ENCODE assay signal across 23 mouse cellular contexts in genomic region chr13:49250716-49251517, GRCm38 (mm10). TPM values are rescaled to one million over a fixed set of nuclear protein-coding genes. Genes with fewer than 3 reads are reported as not detected.
A peak's percentile ranks its signal among the peaks of the same experiment; 100 is the strongest.
DNase-seq lines count a peak whose midpoint lies in the region; ATAC-seq and TF ChIP-seq lines count a peak whose summit lies in the region.
"Had no signal": no experiment of that assay in that cellular context is flagged by ENCODE, and none has a peak within 500 bp of the region (broad histone marks: within the 10 kb centered on the region; RNA-seq: fewer than 3 reads in every experiment).

No protein-coding gene starts in this region.

- 58% methylated on average over 4 of the region's 4 CpGs for WGBS in spleen, adult 2 months

- H3K4me1 ChIP-seq in spleen, adult 2 months (ENCODE audit: control insufficient read depth, insufficient read depth, insufficient read length): peaks cover 35% of the 10 kb centered on the region
- peaks cover 55% of the 10 kb centered on the region for H3K4me1 ChIP-seq in bone marrow macrophage, adult 2 months (ENCODE audit: control insufficient read depth, insufficient read depth, low read length)

- TF ChIP-seq CTCF in spleen, adult 2 months (IDR thresholded peaks at IDR 0.05; ENCODE audit: extremely low read depth, insufficient read depth, insufficient read length, insufficient replicate concordance): no peak
- TF ChIP-seq CTCF in bone marrow macrophage, adult 2 months (IDR thresholded peaks at IDR 0.05; ENCODE audit: low read depth, low read length): no peak

- H3K27me3 ChIP-seq in spleen, adult 2 months (ENCODE audit: control insufficient read depth, insufficient read depth, low read length): no peaks in the 10 kb centered on the region

- no peak for TF ChIP-seq POLR2A in spleen, adult 2 months (IDR thresholded peaks at IDR 0.05; ENCODE audit: low read depth, low read length)
- TF ChIP-seq POLR2A in bone marrow macrophage, adult 2 months (IDR thresholded peaks at IDR 0.05; ENCODE audit: borderline replicate concordance, low read depth, low read length): no peak

- peak; percentile 41 to 58 for DNase-seq in spleen, adult 2 months (ENCODE audit: low read depth in 1 of 2, low spot score in 2 of 2)
- DNase-seq in spleen, postnatal 14 days (ENCODE audit: low spot score in 2 of 2): no peak
- DNase-seq in left cerebral cortex, postnatal 25 days (ENCODE audit: low spot score in 2 of 2): no peak
- no peak for DNase-seq in gastrocnemius, postnatal 36 days
- no peak for DNase-seq in embryo, embryonic 9.5 days (ENCODE audit: extremely low spot score)
- DNase-seq: adrenal gland, postnatal 36 days; cerebellum, adult 11-12 months; cerebellum, postnatal 10 days; gastrocnemius, postnatal 25 days; heart, adult 2 months; heart, postnatal 36 days; kidney, adult 2 months; kidney, postnatal 14 days; liver, embryonic 13.5 days; lung, embryonic 14.5 days; lung, postnatal 36 days; right cerebral cortex, adult 18-20 months; thymus, postnatal 25 days had no signal

- ATAC-seq in neutrophil, adult 5-6 weeks (ENCODE audit: extremely low read depth, insufficient number of reproducible peaks, low FRiP score, poor library complexity, severe bottlenecking): peak; percentile 63
- ATAC-seq: inflammation-experienced regulatory T-cells, adult 6 months had no signal

- H3K27ac ChIP-seq in spleen, adult 2 months (ENCODE audit: insufficient read depth, low read length): peak overlapping the region; percentile 93
- peak overlapping the region; percentile 99 for H3K27ac ChIP-seq in bone marrow macrophage, adult 2 months (ENCODE audit: insufficient read depth, low read depth, low read length)
- H3K27ac ChIP-seq: heart, adult 2 months; hindbrain, embryonic 13.5 days; limb, embryonic 13.5 days; liver, embryonic 13.5 days had no signal

- intact Hi-C loops in left cerebral cortex, postnatal 25 days (cut with DNase I): no loop called here
- intact Hi-C loops in gastrocnemius, postnatal 36 days (cut with DNase I): no loop called here

- no peak overlapping the region for H3K4me3 ChIP-seq in spleen, adult 2 months (ENCODE audit: extremely low read depth, insufficient read depth, insufficient read length)
- no peak overlapping the region for H3K4me3 ChIP-seq in bone marrow macrophage, adult 2 months (ENCODE audit: insufficient read depth, low read length)
- H3K4me3 ChIP-seq: heart, adult 2 months; hindbrain, embryonic 13.5 days; limb, embryonic 13.5 days; liver, embryonic 13.5 days had no signal

- no peaks in the 10 kb centered on the region for H3K36me3 ChIP-seq in spleen, adult 2 months (ENCODE audit: control insufficient read depth, insufficient read depth, low read length)
- H3K36me3 ChIP-seq: hindbrain, embryonic 13.5 days; limb, embryonic 13.5 days; liver, embryonic 13.5 days had no signal

RNA-seq across cellular contexts. Expression of gene Susd3, which starts 2.4 kb away (rescaled TPM):
- 49.7 and 58.1 TPM in 2 replicates for polyA plus RNA-seq in spleen, adult 2 months (2012; rRNA removed)
- polyA plus RNA-seq in bone marrow macrophage, adult 2 months (2012; ENCODE audit: insufficient read depth, insufficient read length, missing spikeins): 139 and 143 TPM in 2 replicates
- total RNA-seq in neutrophil, adult 5-6 weeks (2017): 49.3 and 51.1 TPM in 2 replicates
- total RNA-seq in left cerebral cortex, postnatal 25 days (2021): 1 to 10 TPM; 2.0 to 2.4 TPM
- total RNA-seq in gastrocnemius, postnatal 36 days (2021): under 1 TPM in 1 of 2 experiments, not detected in 1; 0.32 TPM

RNA-seq across cellular contexts. Expression of gene Card19, which starts 35.1 kb away (rescaled TPM):
- polyA plus RNA-seq in spleen, adult 2 months (2012; rRNA removed): 79.4 and 106 TPM in 2 replicates
- polyA plus RNA-seq in bone marrow macrophage, adult 2 months (2012; ENCODE audit: insufficient read depth, insufficient read length, missing spikeins): 261 and 268 TPM in 2 replicates
- 105 and 113 TPM in 2 replicates for total RNA-seq in neutrophil, adult 5-6 weeks (2017)
- 10 to 100 TPM in 1 of 2 experiments, 1 to 10 TPM in 1; 8.9 to 15.6 TPM for total RNA-seq in left cerebral cortex, postnatal 25 days (2021)
- total RNA-seq in gastrocnemius, postnatal 36 days (2021): 100 to 1,000 TPM in 1 of 2 experiments, 10 to 100 TPM in 1; 88.7 to 103 TPM

Comparison
In these comparisons a context has a peak if more than half of its experiments do, and no peak if none do; other contexts are left out.
1. DNase-seq: peak in spleen, adult 2 months (2 of 2); none in spleen, postnatal 14 days (0 of 2), left cerebral cortex, postnatal 25 days (0 of 2), gastrocnemius, postnatal 36 days (0 of 2) and embryo, embryonic 9.5 days (single experiment).
2. RNA of gene Susd3, which starts 2.4 kb away (total RNA-seq): 49.3 to 51.1 TPM in neutrophil, adult 5-6 weeks; 2.0 to 2.4 TPM in left cerebral cortex, postnatal 25 days and 0.32 TPM in gastrocnemius, postnatal 36 days; every median in the first group is over 10 times any median in the second.